Mouse (Mus musculus) myocyte (in vitro differentiated cells): ENCODE results near the gene Hoxa4.

ENCODE experiments used
- MAX ChIP-seq: IDR thresholded peaks from one replicate; pipeline ENCODE4 v1.6.1; 2011; ENCODE audit warnings: low read depth, mild to moderate bottlenecking, control low read depth
- TCF12 ChIP-seq: IDR thresholded peaks from one replicate; pipeline ENCODE4 v1.6.1; 2011; ENCODE audit warnings: mild to moderate bottlenecking, control low read depth; ENCODE audit not compliant: poor library complexity, insufficient read depth, severe bottlenecking

DNA sequence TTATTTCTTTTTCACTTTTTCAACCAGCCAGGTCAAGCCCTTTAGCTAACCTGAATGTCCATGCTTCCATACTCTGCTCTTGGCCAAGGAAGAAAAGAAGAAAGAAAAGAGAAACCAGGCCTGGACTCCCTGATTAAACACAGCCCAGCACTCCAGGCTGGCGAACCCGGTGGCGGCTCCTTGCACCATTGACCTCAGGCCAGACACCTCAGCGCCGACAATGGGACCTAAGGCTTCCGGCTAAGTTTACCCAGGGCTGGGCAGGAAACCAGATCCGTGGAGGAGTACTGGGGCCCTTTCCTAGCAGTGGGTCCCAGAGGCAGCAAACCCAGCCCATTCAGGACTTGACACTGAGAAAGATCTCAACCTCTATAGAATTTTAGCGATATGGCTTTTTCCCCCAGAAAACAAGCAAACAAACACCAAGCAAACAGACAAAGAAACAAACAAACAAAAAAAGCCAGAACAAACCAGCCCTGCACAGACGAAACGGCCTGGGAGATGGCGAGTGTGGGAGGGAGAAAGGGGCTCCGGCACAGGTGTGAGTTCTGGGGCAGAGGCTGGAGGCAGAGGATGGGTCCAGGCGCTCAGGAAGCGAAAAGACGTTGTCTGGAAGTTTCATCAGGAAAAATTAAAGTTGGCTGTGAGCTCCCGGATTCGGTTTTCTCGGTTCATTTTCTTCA lies 40.5 kb upstream of the Hoxa4 start:
- no peak for TF ChIP-seq MAX
- no peak for TF ChIP-seq TCF12
